Mouse (Mus musculus): Measurements from ENCODE around the gene Arrb1. TPM values are rescaled to one million over a fixed set of nuclear protein-coding genes. Genes with fewer than 3 reads are reported as not detected.
A peak's percentile ranks its signal among the peaks of the same experiment; 100 is the strongest.

The Arrb1 gene
- total and polyA plus RNA-seq, 2 experiments: 6.2 to 6.5 TPM

DNA sequence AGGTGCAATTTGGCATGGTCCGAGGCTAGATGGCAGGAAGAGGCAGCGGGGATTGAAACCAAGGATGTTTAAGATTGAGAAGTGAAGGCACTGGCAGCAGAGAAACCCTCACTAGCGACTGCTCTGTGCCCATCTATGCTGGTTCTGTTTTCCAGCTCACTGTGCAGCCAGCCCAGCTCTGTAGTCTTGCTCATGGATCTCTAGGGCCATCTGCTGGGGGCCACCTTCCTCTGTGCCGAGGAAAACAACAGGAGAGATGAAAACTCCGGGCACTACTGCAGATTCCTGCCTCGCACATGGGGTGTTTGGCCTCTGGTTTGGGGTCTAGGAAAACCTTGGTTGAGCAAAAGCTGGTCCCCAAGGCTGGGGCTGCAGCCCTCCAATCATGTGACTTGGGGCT is 20.6 kb downstream of the Arrb1 start:
- no peak overlapping the region for H3K4me3 ChIP-seq (ENCODE audit: insufficient read depth, low read depth, low read length)
- H3K36me3 ChIP-seq (ENCODE audit: control insufficient read depth, insufficient read depth, low read length): no peaks in the 10 kb centered on the region
- no peak for TF ChIP-seq POLR2A (IDR thresholded peaks at IDR 0.05; ENCODE audit: extremely low read depth, insufficient read depth, low read length)
- TF ChIP-seq CTCF (IDR thresholded peaks at IDR 0.05; ENCODE audit: low read depth, low read length): peak; percentile 83
- H3K27ac ChIP-seq (replicated peaks; ENCODE audit: insufficient read depth, low read depth, low read length): no peak overlapping the region
- WGBS: 31% methylated on average over 6 of the region's 6 CpGs
- H3K27me3 ChIP-seq (ENCODE audit: control insufficient read depth, insufficient read depth, low read length): no peaks in the 10 kb centered on the region
- no peak overlapping the region for H3K9ac ChIP-seq (ENCODE audit: low read depth, low read length)
- no peaks in the 10 kb centered on the region for H3K79me2 ChIP-seq (ENCODE audit: control insufficient read depth, insufficient read depth, low read length)
- DNase-seq (ENCODE audit: extremely low read depth, low read depth, low spot score): no peak
- H3K4me1 ChIP-seq (ENCODE audit: control insufficient read depth, insufficient read depth, low read length): peaks cover 4% of the 10 kb centered on the region

- H3K4me3 ChIP-seq (ENCODE audit: insufficient read depth, low read depth, low read length): no peak overlapping the region
- H3K79me2 ChIP-seq (ENCODE audit: control insufficient read depth, insufficient read depth, low read length): no peaks in the 10 kb centered on the region
- no peaks in the 10 kb centered on the region for H3K36me3 ChIP-seq (ENCODE audit: control insufficient read depth, insufficient read depth, low read length)
- no peak overlapping the region for H3K27ac ChIP-seq (replicated peaks; ENCODE audit: insufficient read depth, low read depth, low read length)
- no peak for DNase-seq (ENCODE audit: extremely low read depth, low read depth, low spot score)
- no peak overlapping the region for H3K9ac ChIP-seq (ENCODE audit: low read depth, low read length)
- no peak for TF ChIP-seq POLR2A (IDR thresholded peaks at IDR 0.05; ENCODE audit: extremely low read depth, insufficient read depth, low read length)
- no peak for TF ChIP-seq CTCF (IDR thresholded peaks at IDR 0.05; ENCODE audit: low read depth, low read length)
- peaks cover 5% of the 10 kb centered on the region for H3K4me1 ChIP-seq (ENCODE audit: control insufficient read depth, insufficient read depth, low read length)
- WGBS: 73% methylated on average over 11 of the region's 11 CpGs
- H3K27me3 ChIP-seq (ENCODE audit: control insufficient read depth, insufficient read depth, low read length): no peaks in the 10 kb centered on the region
Observed at GRCm38 (mm10) chr7:99559091-99559490, 23.8 kb downstream of the Arrb1 start.

DNA sequence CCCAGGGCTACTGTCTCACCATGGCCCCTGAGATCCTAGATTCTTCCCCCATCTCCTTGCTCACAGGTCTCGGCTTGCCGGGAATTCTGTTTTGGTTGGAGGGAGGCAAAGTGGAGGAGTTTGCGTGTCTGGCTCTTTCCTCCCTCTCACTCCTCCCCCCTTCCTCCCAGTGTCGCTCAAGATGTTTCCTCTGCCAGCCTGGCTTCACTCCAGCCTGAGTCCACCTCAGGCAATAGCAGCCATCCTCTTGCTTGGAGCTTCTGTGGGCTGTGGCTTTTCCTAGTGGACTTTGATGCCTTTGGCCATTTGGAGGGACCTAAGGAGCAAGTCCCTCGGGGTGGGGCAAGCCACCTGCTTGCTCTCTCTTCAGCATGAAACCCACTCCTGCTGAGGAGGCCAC is 27.2 kb downstream of the Arrb1 start:
- 71% methylated on average over 5 of the region's 5 CpGs for WGBS

GRCm38 (mm10) chr7:99563224-99563623 is 28.0 kb downstream of the Arrb1 start:
- no peak overlapping the region for H3K27ac ChIP-seq (replicated peaks; ENCODE audit: insufficient read depth, low read depth, low read length)
- no peak overlapping the region for H3K9ac ChIP-seq (ENCODE audit: low read depth, low read length)
- 73% methylated on average over 7 of the region's 7 CpGs for WGBS
- H3K27me3 ChIP-seq (ENCODE audit: control insufficient read depth, insufficient read depth, low read length): no peaks in the 10 kb centered on the region
- no peak for DNase-seq (ENCODE audit: extremely low read depth, low read depth, low spot score)
- H3K4me1 ChIP-seq (ENCODE audit: control insufficient read depth, insufficient read depth, low read length): peaks cover 2% of the 10 kb centered on the region
- H3K4me3 ChIP-seq (ENCODE audit: insufficient read depth, low read depth, low read length): no peak overlapping the region
- peak; percentile 25; the same call in 1 of the 2 replicates for TF ChIP-seq CTCF (IDR thresholded peaks at IDR 0.05; ENCODE audit: low read depth, low read length)
- TF ChIP-seq POLR2A (IDR thresholded peaks at IDR 0.05; ENCODE audit: extremely low read depth, insufficient read depth, low read length): no peak
- H3K36me3 ChIP-seq (ENCODE audit: control insufficient read depth, insufficient read depth, low read length): no peaks in the 10 kb centered on the region
- no peaks in the 10 kb centered on the region for H3K79me2 ChIP-seq (ENCODE audit: control insufficient read depth, insufficient read depth, low read length)

More for the DNA sequence above, 27.2 kb downstream of the Arrb1 start:
- Histone ChIP-seq H3K36me3 (ENCODE audit: control insufficient read depth, insufficient read depth, low read length) (no peaks in the 10 kb centered on the region), H3K9ac (ENCODE audit: low read depth, low read length) (no peak overlapping the region), H3K4me3 (ENCODE audit: insufficient read depth, low read depth, low read length) (no peak overlapping the region), H3K79me2 (ENCODE audit: control insufficient read depth, insufficient read depth, low read length) (no peaks in the 10 kb centered on the region), H3K4me1 (ENCODE audit: control insufficient read depth, insufficient read depth, low read length) (peaks cover 2% of the 10 kb centered on the region), H3K27ac (replicated peaks; ENCODE audit: insufficient read depth, low read depth, low read length) (no peak overlapping the region), H3K27me3 (ENCODE audit: control insufficient read depth, insufficient read depth, low read length) (no peaks in the 10 kb centered on the region)
- TF ChIP-seq POLR2A (IDR thresholded peaks at IDR 0.05; ENCODE audit: extremely low read depth, insufficient read depth, low read length) (no peak), CTCF (IDR thresholded peaks at IDR 0.05; ENCODE audit: low read depth, low read length) (no peak)
- no peak for DNase-seq (ENCODE audit: extremely low read depth, low read depth, low spot score)

DNA sequence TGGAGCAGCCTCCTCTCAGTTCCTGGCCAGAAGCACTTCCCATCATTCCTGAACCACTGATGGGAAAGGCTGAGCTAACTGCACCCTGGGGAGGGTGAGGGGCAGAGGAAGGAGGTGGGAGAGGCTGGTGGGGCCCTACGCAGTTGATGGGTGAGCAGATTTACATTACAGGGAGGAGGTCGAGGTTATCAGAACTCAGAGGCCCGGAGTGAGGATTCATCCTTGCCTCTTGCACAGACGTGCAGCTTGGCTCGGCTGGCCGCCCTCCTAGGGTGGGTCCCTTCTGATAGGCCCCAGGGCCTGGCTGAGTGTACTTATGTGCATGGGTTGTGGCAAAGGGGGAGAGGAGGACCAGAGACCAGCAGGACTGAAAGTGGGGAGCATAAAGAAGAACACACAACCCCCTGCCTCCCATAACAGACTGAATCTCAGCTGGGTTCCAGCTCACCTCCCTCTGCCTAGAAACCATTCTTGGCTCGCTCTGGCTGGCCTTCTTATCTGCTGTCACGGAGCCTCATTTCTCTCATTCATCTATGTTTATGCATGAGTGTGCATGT is 30.1 kb downstream of the Arrb1 start:
- H3K79me2 ChIP-seq (ENCODE audit: control insufficient read depth, insufficient read depth, low read length): no peaks in the 10 kb centered on the region
- H3K36me3 ChIP-seq (ENCODE audit: control insufficient read depth, insufficient read depth, low read length): no peaks in the 10 kb centered on the region
- 66% methylated on average over 8 of the region's 8 CpGs for WGBS
- peaks cover 2% of the 10 kb centered on the region for H3K4me1 ChIP-seq (ENCODE audit: control insufficient read depth, insufficient read depth, low read length)
- H3K27me3 ChIP-seq (ENCODE audit: control insufficient read depth, insufficient read depth, low read length): no peaks in the 10 kb centered on the region
- no peak overlapping the region for H3K9ac ChIP-seq (ENCODE audit: low read depth, low read length)
- H3K27ac ChIP-seq (replicated peaks; ENCODE audit: insufficient read depth, low read depth, low read length): 0 out of 2 replicates have a peak overlapping the region, but pooled peaks have one; percentile 6
- TF ChIP-seq POLR2A (IDR thresholded peaks at IDR 0.05; ENCODE audit: extremely low read depth, insufficient read depth, low read length) (no peak), CTCF (IDR thresholded peaks at IDR 0.05; ENCODE audit: low read depth, low read length) (no peak)
- H3K4me3 ChIP-seq (ENCODE audit: insufficient read depth, low read depth, low read length): no peak overlapping the region
- DNase-seq (ENCODE audit: extremely low read depth, low read depth, low spot score): no peak

DNA sequence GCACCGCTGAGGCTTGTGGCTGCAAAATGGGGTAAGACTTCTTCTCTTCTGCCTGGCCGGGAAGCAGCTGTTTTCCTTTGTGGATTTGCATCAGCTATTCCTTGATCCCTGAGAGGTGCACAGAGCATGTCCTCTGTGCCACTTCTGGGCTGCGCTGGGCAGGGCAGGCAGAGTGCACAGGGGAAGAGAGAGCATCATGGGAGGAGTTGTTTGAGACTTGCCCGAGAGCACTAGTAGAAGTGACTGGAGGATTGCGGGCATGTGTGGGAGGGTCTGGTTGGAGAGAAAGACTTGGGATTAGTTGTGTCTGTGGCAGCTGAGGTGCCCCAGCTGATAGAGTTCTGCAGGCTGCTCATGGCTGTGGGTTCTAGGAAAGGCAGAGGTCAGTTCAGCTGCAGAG is 35.4 kb downstream of the Arrb1 start:
- no peak for DNase-seq (ENCODE audit: extremely low read depth, low read depth, low spot score)
- TF ChIP-seq CTCF (IDR thresholded peaks at IDR 0.05; ENCODE audit: low read depth, low read length) (no peak), POLR2A (IDR thresholded peaks at IDR 0.05; ENCODE audit: extremely low read depth, insufficient read depth, low read length) (no peak)
- Histone ChIP-seq H3K27ac (replicated peaks; ENCODE audit: insufficient read depth, low read depth, low read length) (peak overlapping the region; percentile 54), H3K27me3 (ENCODE audit: control insufficient read depth, insufficient read depth, low read length) (no peaks in the 10 kb centered on the region), H3K4me3 (ENCODE audit: insufficient read depth, low read depth, low read length) (peak overlapping the region; percentile 54), H3K79me2 (ENCODE audit: control insufficient read depth, insufficient read depth, low read length) (peaks cover 5% of the 10 kb centered on the region; the same call in 1 of the 2 replicates), H3K9ac (ENCODE audit: low read depth, low read length) (peak overlapping the region; percentile 38; the same call in 1 of the 2 replicates), H3K4me1 (ENCODE audit: control insufficient read depth, insufficient read depth, low read length) (no peaks in the 10 kb centered on the region; the same call in 1 of the 2 replicates), H3K36me3 (ENCODE audit: control insufficient read depth, insufficient read depth, low read length) (no peaks in the 10 kb centered on the region)
- WGBS: 65% methylated on average over 5 of the region's 5 CpGs

All from liver, adult 2 months (tissue).